Mouse (Mus musculus) heart, embryonic 14.5 days (tissue): ENCODE results near the gene Efemp2. TPM values are rescaled to one million over a fixed set of nuclear protein-coding genes. Genes with fewer than 3 reads are reported as not detected.
"Not testable (repeated sequence)": the region's sequence is repeated elsewhere in the genome, so short reads cannot be mapped to it uniquely, and the experiment has no call there.

Experiments used
- ATAC-seq: fragments of 200-750 bp; cut with Nextera tagmentation; 2 replicates; pipeline ENCODE4 v1.8.0; 2017; ENCODE audit warnings: low read depth, moderate TSS enrichment; ENCODE audit not compliant: insufficient number of reproducible peaks, insufficient read depth, low FRiP score
- H3K27ac ChIP-seq, 2 experiments: fragments of 200-500 bp in 1 of 2; fragments of 300-500 bp in 1 of 2; sonication (generic) in 1 of 2; replicated peaks in 1 of 2; 2 replicates each; pipeline ENCODE4 v1.5.1; 2012 to 2014; ENCODE audit warnings: low read depth in 2 of 2, low read length in 2 of 2, control low read depth in 1 of 2, mild to moderate bottlenecking in 1 of 2, mixed read lengths in 1 of 2; ENCODE audit not compliant: control insufficient read depth in 1 of 2, insufficient read depth in 1 of 2
- H3K27me3 ChIP-seq: fragments of 300-500 bp; sonication (generic); 2 replicates; pipeline ENCODE4 v1.6.1; 2014; ENCODE audit warnings: mild to moderate bottlenecking, low read length, control low read depth; ENCODE audit not compliant: control insufficient read depth, insufficient read depth
- H3K36me3 ChIP-seq: fragments of 300-500 bp; sonication (generic); 2 replicates; pipeline ENCODE4 v1.6.1; 2014; ENCODE audit warnings: mild to moderate bottlenecking, control low read depth, low read length, mixed read lengths; ENCODE audit not compliant: control insufficient read depth, insufficient read depth
- H3K4me1 ChIP-seq, 2 experiments: fragments of 200-500 bp in 1 of 2; fragments of 300-500 bp in 1 of 2; sonication (generic) in 1 of 2; 2 replicates each; pipeline ENCODE4 v1.6.1; 2012 to 2014; ENCODE audit warnings: low read length in 2 of 2, control low read depth in 1 of 2, mixed read lengths in 1 of 2; ENCODE audit not compliant: control insufficient read depth in 2 of 2, insufficient read depth in 2 of 2
- H3K4me2 ChIP-seq: fragments of 300-500 bp; sonication (generic); 2 replicates; pipeline ENCODE4 v1.6.1; 2014; ENCODE audit warnings: mild to moderate bottlenecking, low read length
- H3K4me3 ChIP-seq, 2 experiments: fragments of 200-500 bp in 1 of 2; fragments of 300-500 bp in 1 of 2; sonication (generic) in 1 of 2; 2 replicates each; pipeline ENCODE4 v1.5.1; 2012 to 2014; ENCODE audit warnings: low read length in 2 of 2, mild to moderate bottlenecking in 2 of 2, control low read depth in 1 of 2, low read depth in 1 of 2, moderate library complexity in 1 of 2; ENCODE audit not compliant: control insufficient read depth in 1 of 2, insufficient read depth in 1 of 2
- H3K9ac ChIP-seq: fragments of 300-500 bp; sonication (generic); 2 replicates; pipeline ENCODE4 v1.6.1; 2014; ENCODE audit warnings: mild to moderate bottlenecking, low read length
- H3K9me3 ChIP-seq: fragments of 300-500 bp; sonication (generic); 2 replicates; pipeline ENCODE4 v1.6.1; 2016; ENCODE audit warnings: low read length, control low read depth; ENCODE audit not compliant: control insufficient read depth
- WGBS: fragments of 180-500 bp; shearing (Covaris S2); extraction: QIAGEN DNeasy Blood & Tissue Kit; methylation state at CpG from one replicate; pipeline ENCODE4 v1.1.7; 2014; 5-methylcytosine and 5-hydroxymethylcytosine counted together
- polyA plus RNA-seq: library from polyadenylated mRNA; unstranded; fragments of >200 nt; fragmentation: Nextera tagmentation; extraction: Ambion mirVana; gene quantifications from 2 replicates; pipeline ENCODE4 v1.2.1, GENCODE M21; 2014

The Efemp2 gene
- polyA plus RNA-seq, 1 experiment from 2014 or later = 68.9 TPM

DNA sequence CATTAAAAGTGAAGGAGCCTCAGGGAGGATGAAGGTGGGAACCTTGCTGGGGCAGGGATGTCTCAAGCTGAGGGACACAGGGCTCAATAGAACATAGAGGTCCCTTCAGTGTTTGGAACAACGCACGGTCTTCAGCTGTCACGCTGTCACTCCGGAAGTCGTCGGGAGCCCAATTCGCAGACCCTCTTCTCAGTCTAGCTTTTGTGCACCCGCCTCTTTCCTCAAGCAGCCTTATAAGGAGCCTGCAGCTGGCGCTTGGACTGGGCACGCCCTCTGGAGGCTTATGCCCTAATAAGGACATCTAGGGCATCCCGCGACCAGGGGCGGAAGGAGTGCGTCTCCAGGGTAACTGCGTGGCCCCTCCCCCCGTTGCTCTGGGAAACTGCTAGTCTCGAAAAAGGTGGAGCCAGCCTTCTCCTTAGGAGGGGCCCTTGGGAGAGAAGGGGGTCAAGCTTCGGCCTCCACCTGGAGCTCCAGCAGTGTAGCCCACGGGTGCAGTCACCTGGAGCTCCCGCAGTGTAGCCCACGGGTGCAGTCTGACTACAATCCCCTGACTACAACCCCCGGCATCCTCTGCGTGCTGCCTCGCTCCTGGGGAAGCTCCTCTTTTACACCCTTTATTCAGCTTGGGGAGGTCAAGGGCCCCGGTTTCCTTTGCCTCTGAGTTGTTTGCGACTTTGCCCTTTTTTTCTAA, 15.3 kb downstream of the Efemp2 start:
- H3K27me3 ChIP-seq = no peaks in the 10 kb centered on the region
- H3K4me1 ChIP-seq = peaks cover 11 to 27% of the 10 kb centered on the region in 2 experiments
- ATAC-seq = peak; percentile 79
- no peaks in the 10 kb centered on the region for H3K9me3 ChIP-seq
- H3K9ac ChIP-seq = peak overlapping the region; percentile 74
- peak overlapping the region; percentile 99 to 100 for H3K27ac ChIP-seq
- peaks cover 51% of the 10 kb centered on the region for H3K36me3 ChIP-seq
- peak overlapping the region; percentile 92 for H3K4me2 ChIP-seq
- H3K4me3 ChIP-seq = peak overlapping the region; percentile 51 to 58
- under 1% methylated on average over 26 of the region's 26 CpGs for WGBS

DNA sequence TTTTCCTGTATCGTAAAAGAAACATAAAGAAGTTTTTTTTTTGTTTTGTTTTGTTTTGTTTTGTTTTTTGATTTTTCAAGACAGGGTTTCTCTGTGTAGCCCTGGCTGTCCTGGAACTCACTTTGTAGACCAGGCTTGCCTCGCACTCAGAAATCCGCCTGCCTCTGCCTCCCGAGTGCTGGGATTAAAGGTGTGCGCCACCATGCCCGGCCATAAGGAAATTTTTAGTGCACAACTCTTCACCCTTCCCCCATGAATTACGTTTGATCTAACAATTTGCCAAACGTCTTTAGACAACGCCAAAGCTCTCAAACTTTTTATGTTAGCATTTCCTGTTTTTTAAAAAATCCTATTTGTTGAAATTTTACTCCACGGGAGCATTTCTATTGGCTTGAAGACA, 16.0 kb downstream of the Efemp2 start:
- not testable (repeated sequence) for H3K9me3 ChIP-seq, ATAC-seq, H3K27me3 ChIP-seq
- H3K4me1 ChIP-seq = peaks cover 11 to 27% of the 10 kb centered on the region in 2 experiments
- H3K36me3 ChIP-seq = peaks cover 51% of the 10 kb centered on the region
- H3K27ac ChIP-seq = peak overlapping the region; percentile 48 to 100
- peak overlapping the region; percentile 0; the same call in 1 of the 2 replicates for H3K9ac ChIP-seq
- H3K4me2 ChIP-seq = peak overlapping the region; percentile 92
- 0 out of 4 replicates have a peak overlapping the region, but pooled peaks of 1 of the 2 experiments have one; percentile 98 for H3K4me3 ChIP-seq
- WGBS = 48% methylated on average over 10 of the region's 10 CpGs

DNA sequence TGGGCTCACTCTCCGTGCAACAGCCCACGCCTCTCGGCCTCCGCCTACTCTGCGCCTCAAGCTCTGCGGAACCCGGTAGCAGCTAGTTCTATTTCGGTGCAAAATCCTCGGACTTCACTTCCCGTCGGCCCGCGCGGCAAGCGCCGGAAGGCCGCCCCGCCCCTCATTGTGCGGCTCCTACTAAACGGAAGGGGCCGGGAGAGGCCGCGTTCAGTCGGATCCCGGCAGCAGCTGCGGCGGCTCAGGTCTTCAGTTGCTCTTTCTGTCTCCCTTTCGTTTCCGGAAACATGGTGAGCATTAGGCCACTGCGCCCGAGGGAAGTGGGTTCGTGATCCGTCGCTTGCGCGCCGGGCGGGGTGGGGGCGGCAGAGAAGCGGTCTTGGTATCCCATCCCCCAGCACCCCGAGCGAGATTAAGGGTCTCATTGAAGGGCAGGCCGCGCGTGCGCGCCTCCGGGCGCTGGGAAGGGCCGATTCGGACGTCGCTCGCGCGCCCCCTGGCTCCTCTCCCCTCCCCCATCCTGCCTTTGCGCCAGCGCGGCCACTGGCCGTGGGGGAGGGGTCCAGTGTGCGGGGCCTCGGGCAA, 16.7 kb downstream of the Efemp2 start, which contains the start of gene Cfl1:
Gene Cfl1, plus strand, starts transcription at position 143 of the 585 bp plus-strand sequence.
- ATAC-seq = peak; percentile 61
- peak within 1 kb of the TSS; percentile 92 for H3K4me2 ChIP-seq
- H3K36me3 ChIP-seq = peaks cover 50% of the 10 kb centered on the region
- H3K9me3 ChIP-seq = no peaks in the 10 kb centered on the region
- peaks cover 11 to 27% of the 10 kb centered on the region in 2 experiments for H3K4me1 ChIP-seq
- no peaks in the 10 kb centered on the region for H3K27me3 ChIP-seq
- peak within 1 kb of the TSS; percentile 99 for H3K9ac ChIP-seq
- WGBS = under 1% methylated on average over 61 of the region's 62 CpGs
- peak within 1 kb of the TSS; percentile 96 to 100 for H3K27ac ChIP-seq
- peak within 1 kb of the TSS; percentile 98 to 99 for H3K4me3 ChIP-seq

DNA sequence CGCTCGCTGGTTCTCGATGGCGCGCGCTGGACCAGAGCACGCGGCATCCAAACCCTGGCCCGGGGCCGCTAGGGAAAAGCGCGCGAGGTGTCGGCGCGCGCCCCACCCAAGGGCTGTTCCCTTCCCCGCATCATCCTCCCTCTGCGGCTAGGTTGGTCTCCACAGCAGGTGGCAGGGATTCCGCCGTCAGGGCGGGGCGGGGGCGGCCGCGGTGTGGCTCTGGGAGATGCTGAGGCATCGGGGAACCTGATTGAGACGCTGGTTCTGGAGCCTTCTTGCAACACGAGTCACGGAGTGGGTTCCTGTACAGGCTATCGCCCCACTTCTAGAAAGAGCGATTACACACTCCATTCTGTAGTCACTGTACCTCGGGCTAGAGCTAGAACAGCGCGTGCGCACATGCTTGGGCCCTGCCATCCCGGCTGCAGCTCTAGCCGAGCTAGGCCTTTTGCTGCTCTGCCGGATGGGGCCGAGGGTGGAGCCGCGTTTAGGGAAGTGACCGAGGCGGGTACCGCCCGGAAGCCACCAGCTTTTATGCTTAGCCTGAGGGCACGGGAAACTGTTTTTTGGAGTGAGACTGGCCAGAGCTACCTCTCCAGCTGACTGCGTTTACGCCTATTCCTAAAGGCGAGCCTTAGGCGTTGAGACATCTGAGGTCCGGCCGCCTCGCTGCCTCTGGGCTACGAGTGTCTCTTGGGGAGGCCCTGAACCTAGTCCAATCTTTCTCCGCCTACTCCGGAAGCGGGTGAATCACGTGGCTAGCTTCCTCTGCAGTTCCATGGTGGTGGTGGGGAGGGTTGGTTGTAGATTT, 17.3 kb downstream of the Efemp2 start:
- 0% methylated on average over 57 of the region's 59 CpGs for WGBS
- peak overlapping the region; percentile 98 to 99 for H3K4me3 ChIP-seq

DNA sequence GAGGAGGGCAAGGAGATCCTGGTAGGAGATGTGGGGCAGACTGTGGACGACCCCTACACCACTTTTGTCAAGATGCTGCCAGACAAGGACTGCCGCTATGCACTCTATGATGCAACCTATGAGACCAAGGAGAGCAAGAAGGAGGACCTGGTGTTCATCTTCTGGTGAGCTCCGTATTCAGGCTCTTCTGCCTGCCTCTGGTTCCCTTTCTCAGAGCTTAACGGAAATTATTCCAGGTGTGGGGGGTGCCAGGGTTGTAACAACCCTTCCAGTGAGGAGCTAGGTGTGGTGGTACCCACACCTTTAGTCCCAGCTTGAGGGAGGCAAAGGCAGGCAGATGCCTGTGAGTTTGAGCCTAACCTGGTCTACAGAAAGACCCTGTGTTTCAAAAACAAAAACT, 18.9 kb downstream of the Efemp2 start:
- no peak for ATAC-seq
- Histone ChIP-seq H3K9me3 (no peaks in the 10 kb centered on the region), H3K36me3 (peaks cover 59% of the 10 kb centered on the region), H3K27me3 (no peaks in the 10 kb centered on the region), H3K4me2 (no peak overlapping the region), H3K4me3 (no peak overlapping the region), H3K4me1 (peaks cover 8 to 15% of the 10 kb centered on the region in 2 experiments), H3K9ac (no peak overlapping the region), H3K27ac (no peak overlapping the region)
- 79% methylated on average over 4 of the region's 4 CpGs for WGBS

More for the DNA sequence above, 17.3 kb downstream of the Efemp2 start:
- Histone ChIP-seq H3K9me3 (no peaks in the 10 kb centered on the region), H3K4me2 (peak overlapping the region; percentile 92), H3K36me3 (peaks cover 50% of the 10 kb centered on the region), H3K27me3 (no peaks in the 10 kb centered on the region), H3K9ac (peak overlapping the region; percentile 99), H3K27ac (peak overlapping the region; percentile 96 to 100), H3K4me1 (peaks cover 11 to 27% of the 10 kb centered on the region in 2 experiments)
- ATAC-seq = peak; percentile 11; the same call in 1 of the 2 replicates

DNA sequence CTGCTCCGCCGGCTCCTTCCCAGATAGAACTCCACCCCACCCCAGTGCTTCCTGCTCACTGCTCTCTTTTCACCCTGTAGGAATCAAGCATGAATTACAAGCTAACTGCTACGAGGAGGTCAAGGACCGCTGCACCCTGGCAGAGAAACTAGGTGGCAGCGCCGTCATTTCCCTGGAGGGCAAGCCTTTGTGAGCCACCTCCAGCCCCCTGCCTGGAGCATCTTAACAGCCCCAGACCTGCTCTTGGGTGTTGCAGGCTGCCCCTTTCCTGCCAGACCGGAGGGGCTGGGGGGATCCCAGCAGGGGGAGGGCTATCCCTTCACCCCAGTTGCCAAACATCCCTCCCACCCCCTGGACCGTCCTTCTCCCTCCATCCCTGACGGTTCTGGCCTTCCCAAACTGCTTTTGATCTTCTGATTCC, 19.6 kb downstream of the Efemp2 start:
- H3K4me1 ChIP-seq = peaks cover 8 to 14% of the 10 kb centered on the region in 2 experiments
- H3K4me2 ChIP-seq, ATAC-seq, H3K9ac ChIP-seq, H3K4me3 ChIP-seq, H3K9me3 ChIP-seq, H3K27ac ChIP-seq, H3K27me3 ChIP-seq: not testable (repeated sequence)
- H3K36me3 ChIP-seq = peaks cover 64% of the 10 kb centered on the region
- 64% methylated on average over 9 of the region's 9 CpGs for WGBS

DNA sequence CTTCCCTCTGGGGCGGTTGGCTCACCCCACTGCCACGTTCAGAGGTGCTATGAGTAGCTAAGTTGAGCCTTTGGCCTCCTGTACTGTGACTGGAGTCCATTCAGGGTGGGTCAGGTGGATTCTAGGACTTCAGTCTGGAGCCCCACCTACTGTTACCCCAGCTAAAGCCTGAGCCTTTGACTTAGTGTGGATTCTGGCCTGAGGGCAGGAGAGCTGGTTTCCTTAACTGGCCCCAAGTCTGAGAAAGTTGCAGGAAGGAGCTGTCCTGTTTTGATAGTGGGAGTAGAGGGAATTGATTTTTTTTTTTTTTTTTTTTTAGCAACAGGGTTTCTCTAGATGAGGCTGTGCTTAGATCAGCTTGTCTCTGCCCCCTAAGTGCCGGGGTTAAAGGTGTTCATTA, 20.6 kb downstream of the Efemp2 start:
- peaks cover 69% of the 10 kb centered on the region for H3K36me3 ChIP-seq
- H3K27ac ChIP-seq = no peak overlapping the region
- H3K4me3 ChIP-seq = no peak overlapping the region
- peaks cover 3 to 14% of the 10 kb centered on the region in 2 experiments; a peak in 3 of 4 replicates for H3K4me1 ChIP-seq
- H3K4me2 ChIP-seq = no peak overlapping the region
- no peak overlapping the region for H3K9ac ChIP-seq
- no peak for ATAC-seq
- H3K27me3 ChIP-seq = no peaks in the 10 kb centered on the region
- 81% methylated on average over 3 of the region's 3 CpGs for WGBS
- H3K9me3 ChIP-seq = no peaks in the 10 kb centered on the region
